Mouse (Mus musculus): ENCODE data around the gene Fam217a.
"Not testable (repeated sequence)": the region's sequence is repeated elsewhere in the genome, so short reads cannot be mapped to it uniquely, and the experiment has no call there.

The Fam217a gene

GRCm38 (mm10) chr13:34924210-34924609 lies at the start of gene Fam217a, which contains the start of gene 4933417A18Rik:
TSS of gene Fam217a (minus strand) at chr13:34924310.
TSS of gene 4933417A18Rik (plus strand) at chr13:34924409.
- DNase-seq (ENCODE audit: low spot score): no peak

- DNase-seq (ENCODE audit: low spot score): no peak
Measured at GRCm38 (mm10) chr13:34973770-34974169, 49.7 kb upstream of the Fam217a start.

GRCm38 (mm10) chr13:34973149-34973548 lies 49.0 kb upstream of the Fam217a start:
- no peak for DNase-seq (ENCODE audit: low spot score)

GRCm38 (mm10) chr13:34972456-34972855 lies 48.3 kb upstream of the Fam217a start:
- not testable (repeated sequence) for DNase-seq (ENCODE audit: low spot score)

GRCm38 (mm10) chr13:34965647-34966046 lies 41.5 kb upstream of the Fam217a start:
- not testable (repeated sequence) for DNase-seq (ENCODE audit: low spot score)

DNA sequence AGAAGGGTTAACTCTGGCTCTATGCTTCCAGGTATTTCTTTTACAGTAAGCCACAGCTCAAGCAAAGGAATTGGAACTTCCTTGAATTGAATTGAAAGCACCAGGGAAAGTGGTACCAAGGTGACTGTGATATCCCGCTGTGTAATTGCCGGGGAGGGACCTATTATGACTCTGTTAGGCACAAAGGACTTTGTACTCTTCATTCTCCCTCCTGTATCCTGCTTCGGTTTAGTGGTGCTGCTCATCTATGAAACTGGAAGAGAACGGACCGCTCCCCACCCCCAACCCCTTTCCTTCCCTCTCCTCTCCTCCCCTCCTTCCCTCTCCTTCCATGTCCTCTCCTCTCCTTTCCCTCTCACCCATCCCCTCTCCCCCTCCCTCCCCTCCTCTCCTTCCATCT lies 40.8 kb upstream of the Fam217a start:
- DNase-seq (ENCODE audit: low spot score): no peak

- no peak for DNase-seq (ENCODE audit: low spot score)
Measured at GRCm38 (mm10) chr13:34964419-34964818, 40.3 kb upstream of the Fam217a start.

GRCm38 (mm10) chr13:34963511-34964397 lies 39.6 kb upstream of the Fam217a start, which contains the start of gene Eci3:
TSS of gene Eci3 (minus strand) at chr13:34963810.
- no peak for DNase-seq (ENCODE audit: low spot score)

DNA sequence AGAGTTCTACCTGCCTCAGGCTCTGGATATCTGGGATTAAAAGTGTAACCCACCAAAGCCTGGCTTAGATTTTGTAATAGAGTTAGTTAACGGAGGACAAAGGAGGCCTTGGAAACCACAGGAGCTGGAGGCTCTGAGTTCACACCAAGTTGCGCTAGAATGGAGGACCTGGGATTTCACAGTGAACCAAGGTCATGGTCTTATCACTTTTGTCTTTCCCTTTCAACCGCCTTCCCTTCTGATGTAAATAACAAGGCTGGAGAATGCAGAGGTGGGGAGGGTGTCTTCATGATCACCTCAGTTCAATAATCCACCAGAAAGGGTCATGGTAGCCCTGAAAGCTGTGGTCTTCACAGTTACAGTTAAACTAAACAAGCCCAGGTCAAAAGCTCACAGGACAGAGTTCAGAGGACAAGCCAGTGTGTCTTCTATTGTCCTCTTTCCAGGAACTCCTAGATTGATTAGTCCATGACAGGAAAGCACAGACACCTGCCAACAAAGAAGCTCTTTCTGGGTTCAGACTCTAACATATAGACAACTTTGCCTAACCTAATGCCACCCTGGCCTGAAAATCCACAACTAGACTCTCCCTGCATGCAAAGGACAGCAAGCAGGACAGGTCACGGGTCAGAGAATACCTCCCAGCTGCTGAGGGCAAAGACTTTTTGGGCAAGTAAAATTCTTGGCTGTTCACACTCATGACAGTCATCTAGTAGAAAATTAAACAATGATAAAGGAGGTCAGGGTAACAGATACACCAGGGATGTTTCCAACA lies 37.1 kb upstream of the Fam217a start:
- no peak for DNase-seq (ENCODE audit: low spot score)

- not testable (repeated sequence) for DNase-seq (ENCODE audit: low spot score)
Measured at GRCm38 (mm10) chr13:34958158-34958557, 34.0 kb upstream of the Fam217a start.

- no peak for DNase-seq (ENCODE audit: low spot score)
Measured at GRCm38 (mm10) chr13:34956901-34957300, 32.8 kb upstream of the Fam217a start.

- DNase-seq (ENCODE audit: low spot score): not testable (repeated sequence)
Measured at GRCm38 (mm10) chr13:34951437-34951836, 27.3 kb upstream of the Fam217a start.

- DNase-seq (ENCODE audit: low spot score): no peak
Measured at GRCm38 (mm10) chr13:34942370-34942769, 18.3 kb upstream of the Fam217a start.

GRCm38 (mm10) chr13:34934931-34935644 lies 11.0 kb upstream of the Fam217a start:
- DNase-seq (ENCODE audit: low spot score): no peak

GRCm38 (mm10) chr13:34916520-34917167 lies 7.5 kb downstream of the Fam217a start:
- DNase-seq (ENCODE audit: low spot score): no peak

GRCm38 (mm10) chr13:34914614-34915013 lies 9.5 kb downstream of the Fam217a start:
- DNase-seq (ENCODE audit: low spot score): no peak

DNA sequence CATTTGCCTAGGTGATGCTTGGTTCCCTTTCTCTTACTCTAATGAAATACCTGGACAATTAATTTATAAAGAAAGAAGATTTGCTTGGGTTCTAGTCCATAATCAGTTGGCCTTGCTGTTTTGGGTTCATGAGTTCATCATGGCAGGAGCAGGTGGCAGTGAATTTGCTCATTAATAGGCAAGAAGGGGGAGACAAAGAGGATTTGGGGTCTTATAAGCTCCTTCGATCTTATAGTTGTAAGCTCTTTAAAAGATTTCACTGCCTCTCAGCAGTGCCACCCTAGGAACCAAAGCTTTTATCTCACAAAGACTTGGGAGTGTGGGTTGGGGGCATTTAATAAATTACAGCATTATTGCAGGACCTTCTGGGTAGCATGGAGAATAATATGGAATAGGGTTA lies 31.2 kb downstream of the Fam217a start:
- DNase-seq (ENCODE audit: low spot score): no peak

GRCm38 (mm10) chr13:34876481-34876880 lies 47.6 kb downstream of the Fam217a start:
- no peak for DNase-seq (ENCODE audit: low spot score)

GRCm38 (mm10) chr13:34875741-34876445 lies 48.2 kb downstream of the Fam217a start:
- DNase-seq (ENCODE audit: low spot score): no peak

- peak; percentile 85 for DNase-seq (ENCODE audit: low spot score)
Measured at GRCm38 (mm10) chr13:34875166-34875710, 48.9 kb downstream of the Fam217a start, which contains the start of gene Prpf4b. TSS of gene Prpf4b (plus strand) at chr13:34875302.

GRCm38 (mm10) chr13:34874736-34875135 lies 49.4 kb downstream of the Fam217a start:
- peak; percentile 23 for DNase-seq (ENCODE audit: low spot score)

Data from left cerebral cortex, adult 11 months (tissue).